Mouse (Mus musculus) liver, postnatal 0 days (tissue): ENCODE data around the gene Swap70.

Experiments
- CTCF ChIP-seq: sonication (generic); IDR thresholded peaks from 2 replicates; pipeline ENCODE4 v1.5.1; 2016; ENCODE audit warnings: antibody characterized with exemption, low read depth
- EP300 ChIP-seq: IDR thresholded peaks from 2 replicates; pipeline ENCODE4 v1.6.1; 2016; ENCODE audit warnings: antibody characterized with exemption, low read depth, mild to moderate bottlenecking

DNA sequence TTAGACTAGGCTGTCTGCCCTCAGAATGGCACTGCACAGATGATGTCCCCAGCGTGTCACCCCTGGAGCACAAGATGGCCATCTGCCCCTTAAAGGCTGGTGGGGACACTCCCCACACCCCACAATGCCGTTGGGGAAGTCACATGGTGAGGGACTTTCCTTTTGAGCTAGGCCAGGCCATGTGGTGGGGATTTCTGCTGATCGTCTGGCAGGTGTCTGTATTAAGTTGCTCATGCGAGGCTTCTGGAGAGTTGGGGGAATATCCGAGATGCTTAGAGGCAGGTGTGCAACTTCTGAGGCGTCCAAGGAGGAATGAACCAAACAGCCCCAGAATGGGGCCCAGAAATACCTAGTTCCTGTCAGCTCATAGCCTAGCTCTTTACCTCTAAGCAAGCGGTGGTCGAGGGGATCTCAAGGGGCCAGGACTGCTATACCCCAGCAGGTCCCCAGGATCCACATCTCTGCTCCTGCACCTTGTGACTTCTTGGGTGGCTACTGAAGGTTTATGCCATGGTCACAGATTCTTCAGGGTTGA, 64.8 kb downstream of the Swap70 start:
- no peak for TF ChIP-seq CTCF
- no peak for TF ChIP-seq EP300
